Mouse (Mus musculus) liver, adult 2 months (tissue): ENCODE data around the gene Neb.

ENCODE experiments used
- CTCF ChIP-seq: fragments of 200-500 bp; IDR thresholded peaks from 2 replicates; pipeline ENCODE4 v1.5.1; 2011; ENCODE audit warnings: low read depth, low read length, control low read depth
- POLR2A ChIP-seq: fragments of 200-500 bp; IDR thresholded peaks from 2 replicates; pipeline ENCODE4 v1.6.1; 2011; ENCODE audit warnings: low read length, control low read depth; ENCODE audit not compliant: insufficient read depth; ENCODE audit errors: extremely low read depth

DNA sequence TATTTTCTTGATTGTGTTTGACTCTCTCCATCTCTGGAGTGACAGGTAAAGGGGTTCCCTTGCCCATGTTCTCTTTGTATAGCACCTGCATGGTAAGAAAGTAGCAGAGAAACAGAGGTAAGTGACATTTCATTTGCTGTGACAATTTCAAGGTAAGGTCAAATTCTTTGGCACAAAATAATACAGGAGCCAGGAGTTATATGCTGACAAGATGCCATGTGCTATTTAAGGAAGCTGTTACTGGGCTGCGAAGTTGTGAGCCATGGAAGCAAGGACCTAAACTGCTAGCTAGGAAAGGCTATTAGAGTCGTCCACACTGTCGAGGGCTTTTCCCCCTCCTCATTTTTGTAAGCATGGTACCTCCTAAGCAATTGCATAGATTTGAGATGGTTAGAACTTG lies 225.2 kb downstream of the Neb start:
- TF ChIP-seq CTCF (no peak), POLR2A (no peak)
